Mouse (Mus musculus) left cerebral cortex, postnatal 36 days (tissue): ENCODE measurements around the gene Gja5. TPM values are rescaled to one million over a fixed set of nuclear protein-coding genes. Genes with fewer than 3 reads are reported as not detected.
"Not testable (repeated sequence)": the region's sequence is repeated elsewhere in the genome, so short reads cannot be mapped to it uniquely, and the experiment has no call there.

Source experiments
- DNase-seq, 2 experiments: peaks; one replicate each; pipeline ENCODE4 v3.0.0; 2021 to 2022; ENCODE audit warnings: low spot score in 2 of 2, mixed read lengths in 1 of 2
- intact Hi-C: fragments of 180-260 bp; cut with DNase I; formaldehyde crosslinking; loops from one replicate; pipeline ENCODE4 v1.15.1; 2025
- total RNA-seq, 2 experiments: library from RNA; stranded (reverse); gene quantifications; 2 replicates each; pipeline ENCODE4 v1.2.3; 2021

Gene Gja5
- total RNA-seq, 2 experiments from 2014 or later, result 0.84 to 2.0 TPM

- intact Hi-C loops, result loop anchor here (10.0 kb wide), 1 partner anchor 103 kb away; no protein-coding TSS in a partner anchor
Observed at GRCm38 (mm10) chr3:97082156-97082555, 177.7 kb downstream of the Gja5 start.

GRCm38 (mm10) chr3:97087326-97087725 lies 182.8 kb downstream of the Gja5 start:
- intact Hi-C loops, result loop anchor here (10.0 kb wide), 1 partner anchor 97 kb away; no protein-coding TSS in a partner anchor
- no peak for DNase-seq

More at GRCm38 (mm10) chr3:97082156-97082555, 177.7 kb downstream of the Gja5 start:
- DNase-seq, result no peak

- not testable (repeated sequence) for DNase-seq
- intact Hi-C loops, result loop anchor here (10.0 kb wide), 1 partner anchor 97 kb away; no protein-coding TSS in a partner anchor
Observed at GRCm38 (mm10) chr3:97088291-97088690, 183.8 kb downstream of the Gja5 start.

- DNase-seq, intact Hi-C loops: not testable (repeated sequence)
Observed at GRCm38 (mm10) chr3:97091971-97092370, 187.5 kb downstream of the Gja5 start.

- intact Hi-C loops, DNase-seq: not testable (repeated sequence)
Observed at GRCm38 (mm10) chr3:97096664-97097063, 192.2 kb downstream of the Gja5 start.

- intact Hi-C loops, result no loop called here
- no peak for DNase-seq
Observed at GRCm38 (mm10) chr3:97100784-97101641, 196.5 kb downstream of the Gja5 start.

- intact Hi-C loops, DNase-seq: not testable (repeated sequence)
Observed at GRCm38 (mm10) chr3:97103946-97104345, 199.5 kb downstream of the Gja5 start.

GRCm38 (mm10) chr3:97104696-97105430 lies 200.4 kb downstream of the Gja5 start:
- no peak for DNase-seq
- intact Hi-C loops, result no loop called here

GRCm38 (mm10) chr3:97117511-97117910 lies 213.0 kb downstream of the Gja5 start:
- no peak for DNase-seq
- intact Hi-C loops, result no loop called here

GRCm38 (mm10) chr3:97118313-97118712 lies 213.8 kb downstream of the Gja5 start:
- intact Hi-C loops, result no loop called here
- DNase-seq, result no peak

GRCm38 (mm10) chr3:97124193-97124592 lies 219.7 kb downstream of the Gja5 start:
- no peak for DNase-seq
- intact Hi-C loops, result no loop called here

Other genes starting within 250 kb of the Gja5 start
- gene Ankrd35, start 234.6 kb upstream of the Gja5 start, total RNA-seq, result 1 to 10 TPM; 7.5 to 8.1 TPM
- gene Pias3, start 208.3 kb upstream of the Gja5 start, total RNA-seq, result 10 to 100 TPM; 23.9 to 24.3 TPM
- 1 to 10 TPM; 9.0 to 9.8 TPM for gene Nudt17, start 196.1 kb upstream of the Gja5 start, total RNA-seq
- gene Polr3c, start 177.1 kb upstream of the Gja5 start, total RNA-seq, result 10 to 100 TPM; 24.1 to 28.0 TPM
- gene Rnf115, start 177.0 kb upstream of the Gja5 start, total RNA-seq, result 10 to 100 TPM; 66.4 to 66.7 TPM
- gene Pdzk1, start 75.4 kb upstream of the Gja5 start, total RNA-seq, result under 1 TPM; 0.15 to 0.34 TPM
- not detected for gene Cd160, start 75.3 kb upstream of the Gja5 start, total RNA-seq
- 10 to 100 TPM; 44.6 to 48.8 TPM for gene Gpr89, start 653 bp downstream of the Gja5 start, total RNA-seq
- not detected for gene Gja8, start 21.3 kb downstream of the Gja5 start, total RNA-seq